Mouse (Mus musculus): ENCODE data around the gene Hps4. TPM values are rescaled to one million over a fixed set of nuclear protein-coding genes. Genes with fewer than 3 reads are reported as not detected.

The Hps4 gene
- polyA plus RNA-seq, 1 experiment from 2014 or later, result 28.8 TPM

DNA sequence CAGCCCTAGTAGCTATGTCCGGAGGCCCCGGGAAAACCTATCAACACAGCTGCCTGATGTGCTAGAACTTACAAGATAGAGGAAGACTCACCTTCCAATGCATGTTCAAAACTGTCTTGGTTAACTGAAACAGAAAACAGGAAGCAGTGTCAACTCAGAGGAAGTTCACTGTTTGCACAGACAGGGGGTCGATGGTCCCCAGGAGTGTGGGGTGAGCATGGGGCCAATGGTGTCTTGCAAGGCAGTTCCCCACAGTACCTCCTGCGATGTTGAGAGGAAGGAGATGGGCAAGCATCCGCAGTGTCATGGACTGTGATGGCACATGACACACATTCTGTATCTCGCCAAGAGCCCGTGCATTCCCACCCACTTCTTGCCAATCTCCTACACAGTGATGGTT, 83.8 kb downstream of the Hps4 start:
- H3K9me3 ChIP-seq (ENCODE audit: control insufficient read depth), result no peaks in the 10 kb centered on the region
- no peaks in the 10 kb centered on the region for H3K36me3 ChIP-seq (ENCODE audit: control insufficient read depth, insufficient read depth)
- no peak overlapping the region for H3K9ac ChIP-seq (ENCODE audit: low read depth, low read length)
- ATAC-seq, result no peak
- no peaks in the 10 kb centered on the region for H3K4me1 ChIP-seq (replicated peaks; ENCODE audit: control insufficient read depth, insufficient read depth, low read length)
- 0 out of 2 replicates have a peak, but pooled peaks cover 11% of the 10 kb centered on the region for H3K27me3 ChIP-seq (replicated peaks; ENCODE audit: control insufficient read depth, insufficient read depth, low read length)
- no peak overlapping the region for H3K4me2 ChIP-seq (replicated peaks; ENCODE audit: low read depth)
- 82% methylated on average over 7 of the region's 7 CpGs for WGBS
- no peak for TF ChIP-seq CTCF (IDR thresholded peaks at IDR 0.05; ENCODE audit: low read depth)
- H3K4me3 ChIP-seq (ENCODE audit: low read depth, low read length), result no peak overlapping the region
- H3K27ac ChIP-seq (ENCODE audit: low read depth, low read length), result no peak overlapping the region

DNA sequence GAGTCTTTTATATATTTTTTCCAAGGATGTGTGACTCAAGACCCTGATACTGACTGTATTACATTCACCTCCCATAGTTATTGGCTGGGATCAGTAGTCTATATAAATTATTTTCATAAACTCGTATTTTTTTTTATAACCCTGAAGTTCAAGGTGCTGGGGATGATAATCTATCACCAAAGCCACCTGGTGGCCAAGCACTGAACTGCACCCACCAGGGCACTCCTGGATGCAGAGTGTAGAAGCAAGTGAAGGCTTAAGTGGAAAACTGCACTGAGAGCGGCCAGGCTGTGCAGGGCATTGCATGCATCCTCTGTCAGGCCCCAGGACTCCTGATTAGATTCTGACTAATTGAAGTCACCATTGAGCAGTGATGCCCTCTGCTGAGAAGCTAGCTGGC, 84.4 kb downstream of the Hps4 start:
- H3K4me1 ChIP-seq (replicated peaks; ENCODE audit: control insufficient read depth, insufficient read depth, low read length), result no peaks in the 10 kb centered on the region
- no peak overlapping the region for H3K27ac ChIP-seq (ENCODE audit: low read depth, low read length)
- ATAC-seq, result no peak
- peak; percentile 80 for TF ChIP-seq CTCF (IDR thresholded peaks at IDR 0.05; ENCODE audit: low read depth)
- H3K9ac ChIP-seq (ENCODE audit: low read depth, low read length), result no peak overlapping the region
- no peak overlapping the region for H3K4me3 ChIP-seq (ENCODE audit: low read depth, low read length)
- 43% methylated on average over 2 of the region's 2 CpGs for WGBS
- H3K36me3 ChIP-seq (ENCODE audit: control insufficient read depth, insufficient read depth), result no peaks in the 10 kb centered on the region
- H3K27me3 ChIP-seq (replicated peaks; ENCODE audit: control insufficient read depth, insufficient read depth, low read length), result 0 out of 2 replicates have a peak, but pooled peaks cover 11% of the 10 kb centered on the region
- H3K9me3 ChIP-seq (ENCODE audit: control insufficient read depth), result no peaks in the 10 kb centered on the region
- H3K4me2 ChIP-seq (replicated peaks; ENCODE audit: low read depth), result no peak overlapping the region

Other genes starting within 250 kb of the Hps4 start
- 1.1 and 1.3 TPM in 2 replicates for gene Cryba4, start 90.6 kb upstream of the Hps4 start, polyA plus RNA-seq (2015; fragmentation: Nextera tagmentation; extraction: Ambion mirVana)
- 0.22 and 0.34 TPM in 2 replicates for gene Crybb1, start 87.3 kb upstream of the Hps4 start, polyA plus RNA-seq (2015; fragmentation: Nextera tagmentation; extraction: Ambion mirVana)
- gene Tpst2, start 66.4 kb upstream of the Hps4 start, polyA plus RNA-seq (2015; fragmentation: Nextera tagmentation; extraction: Ambion mirVana), result 45.3 and 48.4 TPM in 2 replicates
- 13.6 and 14.3 TPM in 2 replicates for gene Tfip11, start 16.7 kb upstream of the Hps4 start, polyA plus RNA-seq (2015; fragmentation: Nextera tagmentation; extraction: Ambion mirVana)
- 15.4 and 19.0 TPM in 2 replicates for gene Srrd, start within 50 bp of the Hps4 start, polyA plus RNA-seq (2015; fragmentation: Nextera tagmentation; extraction: Ambion mirVana)
- gene Gm6583, start 12.9 kb downstream of the Hps4 start, polyA plus RNA-seq (2015; fragmentation: Nextera tagmentation; extraction: Ambion mirVana), result 0.12 TPM in 1 of 2 replicates, not detected in the other
- gene Asphd2, start 51.8 kb downstream of the Hps4 start, polyA plus RNA-seq (2015; fragmentation: Nextera tagmentation; extraction: Ambion mirVana), result 3.1 and 4.6 TPM in 2 replicates
- gene Gm6588, start 106.3 kb downstream of the Hps4 start, polyA plus RNA-seq (2015; fragmentation: Nextera tagmentation; extraction: Ambion mirVana), result not detected in 2 replicates
- gene Sez6l, start 234.1 kb downstream of the Hps4 start, polyA plus RNA-seq (2015; fragmentation: Nextera tagmentation; extraction: Ambion mirVana), result 0.55 and 0.63 TPM in 2 replicates